Mouse (Mus musculus) Patski (cell line): ENCODE data around the gene Nexn. TPM values are rescaled to one million over a fixed set of nuclear protein-coding genes. Genes with fewer than 3 reads are reported as not detected.

Source experiments
- ATAC-seq: fragments of 100-300 bp; one replicate; pipeline ENCODE4 v1.8.0; 2021
- CTCF ChIA-PET: fragments of 350-600 bp; sonication (Branson Sonifier 250); formaldehyde crosslinking; loops from one replicate; lab custom pipeline; 2022; ENCODE audit warnings: inconsistent platforms; lab: Charles Lee
- POLR2A ChIA-PET: fragments of 350-600 bp; sonication (Branson Sonifier 250); formaldehyde crosslinking; loops from one replicate; lab custom pipeline; 2022; ENCODE audit warnings: antibody characterized with exemption, inconsistent platforms; lab: Charles Lee
- DNase-seq: peaks from one replicate; pipeline ENCODE4 v3.0.0-alpha.2; 2011; ENCODE audit warnings: low read depth, low spot score
- H3K27me3 ChIP-seq: fragments of 371-371 bp; one replicate; pipeline ENCODE4 v1.5.1; 2021
- CTCF ChIP-seq: fragments of 100-300 bp; IDR thresholded peaks from one replicate; pipeline ENCODE4 v1.5.1; 2021
- in situ Hi-C: fragments of 300-500 bp; cut with MboI; formaldehyde crosslinking; loops from 3 replicates; pipeline ENCODE4 v1.11.1; 2018; ENCODE audit warnings: low pct_unique_long_range_greater_than_20kb, mixed read lengths
- polyA plus RNA-seq: library from polyadenylated mRNA; unstranded; gene quantifications from one replicate; pipeline ENCODE4 v1.2.3, GENCODE M21; 2021

The Nexn gene
- polyA plus RNA-seq, 1 experiment from 2014 or later = 20.6 TPM

GRCm38 (mm10) chr3:152193635-152194097 is 72.5 kb downstream of the Nexn start:
- no peak for TF ChIP-seq CTCF
- ATAC-seq (peak; percentile 94), DNase-seq (no peak)
- in situ Hi-C loops = loop anchor here (5.0 kb wide), 2 partner anchors 46 to 81 kb away; no protein-coding TSS in a partner anchor
- no peaks in the 10 kb centered on the region for H3K27me3 ChIP-seq
- ChIA-PET CTCF (interaction anchor here (0.7 to 6.5 kb wide), 16 partner anchors 8 to 115 kb away, joined by 3 to 53 read pairs (median 4); no protein-coding TSS in a partner anchor), POLR2A (interaction anchor here (0.9 to 1.8 kb wide), 6 partner anchors 18 to 88 kb away, joined by 3 to 14 read pairs (median 4); no protein-coding TSS in a partner anchor)

- POLR2A ChIA-PET = interaction anchor here (0.9 to 1.8 kb wide), 8 partner anchors 18 to 88 kb away, joined by 3 to 14 read pairs (median 4); no protein-coding TSS in a partner anchor
- no peak for DNase-seq
- in situ Hi-C loops = loop anchor here (5.0 kb wide), 2 partner anchors 46 to 81 kb away; no protein-coding TSS in a partner anchor
- no peak for TF ChIP-seq CTCF
- no peak for ATAC-seq
- no peaks in the 10 kb centered on the region for H3K27me3 ChIP-seq
- CTCF ChIA-PET = interaction anchor here (0.7 to 6.5 kb wide), 18 partner anchors 9 to 115 kb away, joined by 3 to 53 read pairs (median 4); no protein-coding TSS in a partner anchor
Measured at GRCm38 (mm10) chr3:152193177-152193576, 73.0 kb downstream of the Nexn start.

- no peak for ATAC-seq
- in situ Hi-C loops = loop anchor here (5.0 kb wide), 2 partner anchors 45 to 80 kb away; no protein-coding TSS in a partner anchor
- DNase-seq = no peak
- CTCF ChIA-PET = interaction anchor here (0.6 to 6.5 kb wide), 16 partner anchors 9 to 87 kb away, joined by 3 to 53 read pairs (median 4); no protein-coding TSS in a partner anchor
- POLR2A ChIA-PET = interaction anchor here (0.8 to 1.8 kb wide), 7 partner anchors 19 to 84 kb away, joined by 3 to 14 read pairs (median 4); no protein-coding TSS in a partner anchor
- no peak for TF ChIP-seq CTCF
- H3K27me3 ChIP-seq = no peaks in the 10 kb centered on the region
Measured at GRCm38 (mm10) chr3:152192238-152192931, 73.8 kb downstream of the Nexn start.

GRCm38 (mm10) chr3:152191791-152192237 is 74.3 kb downstream of the Nexn start:
- ChIA-PET POLR2A (interaction anchor here (0.8 to 1.8 kb wide), 4 partner anchors 20 to 80 kb away, joined by 3 to 14 read pairs (median 6); no protein-coding TSS in a partner anchor), CTCF (interaction anchor here (0.6 to 6.5 kb wide), 6 partner anchors 8 to 80 kb away, joined by 3 to 53 read pairs (median 4); no protein-coding TSS in a partner anchor)
- DNase-seq = no peak
- peak; percentile 40 for ATAC-seq
- peak; percentile 34 for TF ChIP-seq CTCF
- H3K27me3 ChIP-seq = no peaks in the 10 kb centered on the region
- in situ Hi-C loops = loop anchor here (5.0 kb wide), 2 partner anchors 45 to 80 kb away; no protein-coding TSS in a partner anchor

GRCm38 (mm10) chr3:152190679-152191477 is 75.3 kb downstream of the Nexn start:
- in situ Hi-C loops = loop anchor here (5.0 kb wide), 2 partner anchors 44 to 79 kb away; no protein-coding TSS in a partner anchor
- ATAC-seq = peak; percentile 2
- ChIA-PET POLR2A (interaction anchor here (0.9 kb wide), 2 partner anchors 20 to 47 kb away, joined by 3 to 4 read pairs; no protein-coding TSS in a partner anchor), CTCF (interaction anchor here (0.6 to 6.5 kb wide), 5 partner anchors 34 to 79 kb away, joined by 3 to 53 read pairs (median 3); no protein-coding TSS in a partner anchor)
- no peak for DNase-seq
- no peak for TF ChIP-seq CTCF
- H3K27me3 ChIP-seq = no peaks in the 10 kb centered on the region

- CTCF ChIA-PET = interaction anchor here (0.9 to 2.1 kb wide), 7 partner anchors 10 to 78 kb away, joined by 3 to 12 read pairs (median 4); no protein-coding TSS in a partner anchor
- DNase-seq (no peak), ATAC-seq (peak; percentile 11)
- POLR2A ChIA-PET = interaction anchor here (0.9 to 1.4 kb wide), 3 partner anchors 22 to 81 kb away, joined by 4 read pairs; no protein-coding TSS in a partner anchor
- H3K27me3 ChIP-seq = no peaks in the 10 kb centered on the region
- in situ Hi-C loops = no loop called here
- no peak for TF ChIP-seq CTCF
Measured at GRCm38 (mm10) chr3:152189306-152189705, 76.8 kb downstream of the Nexn start.

Other genes with a start within 250 kb of the Nexn start
- gene Gipc2, start 100.1 kb downstream of the Nexn start, polyA plus RNA-seq = 0.21 TPM
- gene Dnajb4, start 56.0 kb downstream of the Nexn start, polyA plus RNA-seq = 85.0 TPM
- 102 TPM for gene Fubp1, start 55.9 kb downstream of the Nexn start, polyA plus RNA-seq
- gene Miga1, start 74.1 kb upstream of the Nexn start, polyA plus RNA-seq = 12.0 TPM
- gene Usp33, start 80.1 kb upstream of the Nexn start, polyA plus RNA-seq = 90.3 TPM
- 63.4 TPM for gene Zzz3, start 129.1 kb upstream of the Nexn start, polyA plus RNA-seq